Mouse (Mus musculus) heart, adult 8-10 months (tissue): Measurements from ENCODE around the gene Ndufv1. TPM values are rescaled to one million over a fixed set of nuclear protein-coding genes. Genes with fewer than 3 reads are reported as not detected.
"Not testable (repeated sequence)": the region's sequence is repeated elsewhere in the genome, so short reads cannot be mapped to it uniquely, and the experiment has no call there.

ENCODE experiments used
- DNase-seq: peaks from one replicate; pipeline ENCODE4 v3.0.0; 2022; ENCODE audit warnings: low spot score
- total RNA-seq, 4 experiments: library from RNA; stranded (reverse); gene quantifications; 2 replicates each; pipeline ENCODE4 v1.2.4; 2022

The Ndufv1 gene
- total RNA-seq: 1,000 to 10,000 TPM; 1,087 to 1,207 (median 1,176) TPM

GRCm38 (mm10) chr19:4012432-4013022 lies at the start of gene Ndufv1:
Gene Ndufv1 (minus strand): TSS chr19:4012806.
- peak; percentile 99 for DNase-seq

- no peak for DNase-seq
Observed at GRCm38 (mm10) chr19:4060899-4061465, 48.4 kb upstream of the Ndufv1 start.

- not testable (repeated sequence) for DNase-seq
Observed at GRCm38 (mm10) chr19:4060044-4060898, 47.7 kb upstream of the Ndufv1 start.

GRCm38 (mm10) chr19:4059069-4059740 lies 46.6 kb upstream of the Ndufv1 start, which contains the start of gene Gstp3:
Gene Gstp3 (minus strand): TSS chr19:4059569.
- no peak for DNase-seq

- no peak for DNase-seq
Observed at GRCm38 (mm10) chr19:4058581-4058980, 46.0 kb upstream of the Ndufv1 start.

GRCm38 (mm10) chr19:4057962-4058361 lies 45.4 kb upstream of the Ndufv1 start:
- no peak for DNase-seq

GRCm38 (mm10) chr19:4057389-4057788 lies 44.8 kb upstream of the Ndufv1 start:
- DNase-seq: no peak

GRCm38 (mm10) chr19:4056727-4057126 lies 44.1 kb upstream of the Ndufv1 start:
- no peak for DNase-seq

- DNase-seq: no peak
Observed at GRCm38 (mm10) chr19:4055947-4056693, 43.5 kb upstream of the Ndufv1 start.

GRCm38 (mm10) chr19:4055216-4055946 lies 42.8 kb upstream of the Ndufv1 start:
- no peak for DNase-seq

GRCm38 (mm10) chr19:4054613-4055012 lies 42.0 kb upstream of the Ndufv1 start:
- no peak for DNase-seq

- DNase-seq: no peak
Observed at GRCm38 (mm10) chr19:4052516-4053030, 40.0 kb upstream of the Ndufv1 start.

GRCm38 (mm10) chr19:4051741-4052515 lies 39.3 kb upstream of the Ndufv1 start:
- peak; percentile 53 for DNase-seq

GRCm38 (mm10) chr19:4051016-4051415 lies 38.4 kb upstream of the Ndufv1 start:
- no peak for DNase-seq

- DNase-seq: not testable (repeated sequence)
Observed at GRCm38 (mm10) chr19:4049069-4049468, 36.5 kb upstream of the Ndufv1 start.

- DNase-seq: peak; percentile 80
Observed at GRCm38 (mm10) chr19:4047859-4048258, 35.3 kb upstream of the Ndufv1 start.

GRCm38 (mm10) chr19:4046866-4047254 lies 34.3 kb upstream of the Ndufv1 start:
- DNase-seq: no peak

GRCm38 (mm10) chr19:4045966-4046865 lies 33.6 kb upstream of the Ndufv1 start, which contains the start of gene Gstp2:
Gene Gstp2 (minus strand): TSS chr19:4046023.
- DNase-seq: peak; percentile 89
